Mouse (Mus musculus): ENCODE results near the gene Serpinb6a.
A peak's percentile ranks its signal among the peaks of the same experiment; 100 is the strongest.
"Not testable (repeated sequence)": the region's sequence is repeated elsewhere in the genome, so short reads cannot be mapped to it uniquely, and the experiment has no call there.

Gene Serpinb6a

DNA sequence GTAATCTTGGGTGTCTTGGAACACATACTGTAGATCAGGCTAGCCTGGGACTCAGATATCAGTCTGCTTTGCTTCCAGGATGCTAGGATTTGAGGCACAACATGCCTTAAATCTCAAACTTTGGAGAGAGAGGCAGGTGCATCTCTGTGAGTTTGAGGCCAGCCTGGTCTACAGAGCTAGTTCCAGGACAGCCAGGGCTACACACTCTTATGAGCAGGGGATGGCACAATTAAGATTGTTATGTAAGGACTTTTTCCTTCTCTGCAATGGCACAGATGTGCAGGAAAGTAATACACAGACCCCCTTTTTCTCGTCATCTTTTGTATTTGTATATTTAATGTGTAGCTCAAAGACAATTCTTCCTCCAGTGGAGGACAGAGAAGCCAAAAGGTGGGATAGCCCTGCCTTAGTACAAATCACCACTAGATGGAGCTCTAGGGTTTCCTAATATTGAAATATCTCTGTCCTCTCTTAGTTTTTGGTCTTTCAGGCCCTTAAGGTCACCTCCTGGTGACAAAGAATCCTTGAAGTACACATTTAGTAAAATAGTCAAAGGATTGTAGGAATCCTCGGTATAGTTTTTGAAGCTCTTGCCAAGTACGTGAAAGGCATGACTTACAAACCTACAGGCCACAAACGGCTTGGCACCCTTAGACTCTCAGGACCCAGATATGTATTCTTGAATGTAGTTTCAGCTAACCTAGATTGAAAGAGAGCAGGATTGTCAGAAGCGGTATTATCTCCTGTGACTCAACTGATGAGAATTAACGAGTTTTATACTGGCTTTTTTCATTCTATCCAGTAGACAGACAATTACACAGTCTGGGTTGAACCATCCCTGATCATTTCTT lies 45.8 kb downstream of the Serpinb6a start:
- Histone ChIP-seq H3K27me3 (ENCODE audit: control insufficient read depth, insufficient read depth, low read length, poor library complexity, severe bottlenecking) (no peaks in the 10 kb centered on the region), H3K36me3 (ENCODE audit: control insufficient read depth, insufficient read depth, low read length, poor library complexity, severe bottlenecking) (no peaks in the 10 kb centered on the region)
- DNase-seq (ENCODE audit: low read depth, low spot score): peak; percentile 68

DNA sequence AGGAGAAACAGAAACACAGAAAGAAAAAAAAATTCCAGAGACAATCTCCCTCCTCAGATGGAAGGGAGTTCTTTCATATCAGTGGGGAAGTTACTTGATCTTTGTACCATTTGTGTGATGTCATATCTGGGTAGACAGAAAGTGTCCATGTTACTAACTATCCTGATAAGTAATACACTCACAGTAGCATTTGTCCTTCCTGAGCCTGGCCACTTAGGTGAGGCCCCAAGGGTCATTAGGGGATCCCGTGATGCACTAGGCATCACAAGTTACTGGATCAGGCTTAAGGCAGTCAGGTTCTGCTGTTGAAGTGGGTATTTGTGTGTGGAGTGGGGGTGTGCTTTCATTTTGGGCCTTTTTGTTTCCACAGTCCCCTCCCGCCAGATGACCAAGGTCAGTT lies 49.6 kb downstream of the Serpinb6a start:
- DNase-seq (ENCODE audit: low read depth, low spot score): no peak
- no peaks in the 10 kb centered on the region for H3K27me3 ChIP-seq (ENCODE audit: control insufficient read depth, insufficient read depth, low read length, poor library complexity, severe bottlenecking)
- no peaks in the 10 kb centered on the region for H3K36me3 ChIP-seq (ENCODE audit: control insufficient read depth, insufficient read depth, low read length, poor library complexity, severe bottlenecking)

DNA sequence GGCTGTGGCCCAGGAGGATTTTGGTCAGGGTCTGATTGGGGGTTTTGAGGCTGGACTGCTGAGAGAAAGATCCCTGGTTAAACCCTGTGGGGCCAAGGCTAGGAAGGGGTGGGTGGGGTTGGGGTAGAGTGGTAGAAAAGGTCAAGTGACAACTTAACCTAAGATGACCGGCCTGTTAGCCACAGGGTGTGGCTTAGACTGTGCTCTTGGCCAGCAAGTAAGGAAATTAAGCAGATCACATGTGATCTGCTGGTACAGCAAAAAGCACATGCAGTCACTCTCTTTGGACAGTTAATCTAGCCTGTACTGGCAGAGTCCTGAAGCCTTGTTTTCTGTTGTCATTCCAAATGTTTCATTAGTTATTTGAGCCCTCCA lies 50.5 kb downstream of the Serpinb6a start:
- H3K36me3 ChIP-seq (ENCODE audit: control insufficient read depth, insufficient read depth, low read length, poor library complexity, severe bottlenecking): no peaks in the 10 kb centered on the region
- DNase-seq (ENCODE audit: low read depth, low spot score): no peak
- H3K27me3 ChIP-seq (ENCODE audit: control insufficient read depth, insufficient read depth, low read length, poor library complexity, severe bottlenecking): no peaks in the 10 kb centered on the region

DNA sequence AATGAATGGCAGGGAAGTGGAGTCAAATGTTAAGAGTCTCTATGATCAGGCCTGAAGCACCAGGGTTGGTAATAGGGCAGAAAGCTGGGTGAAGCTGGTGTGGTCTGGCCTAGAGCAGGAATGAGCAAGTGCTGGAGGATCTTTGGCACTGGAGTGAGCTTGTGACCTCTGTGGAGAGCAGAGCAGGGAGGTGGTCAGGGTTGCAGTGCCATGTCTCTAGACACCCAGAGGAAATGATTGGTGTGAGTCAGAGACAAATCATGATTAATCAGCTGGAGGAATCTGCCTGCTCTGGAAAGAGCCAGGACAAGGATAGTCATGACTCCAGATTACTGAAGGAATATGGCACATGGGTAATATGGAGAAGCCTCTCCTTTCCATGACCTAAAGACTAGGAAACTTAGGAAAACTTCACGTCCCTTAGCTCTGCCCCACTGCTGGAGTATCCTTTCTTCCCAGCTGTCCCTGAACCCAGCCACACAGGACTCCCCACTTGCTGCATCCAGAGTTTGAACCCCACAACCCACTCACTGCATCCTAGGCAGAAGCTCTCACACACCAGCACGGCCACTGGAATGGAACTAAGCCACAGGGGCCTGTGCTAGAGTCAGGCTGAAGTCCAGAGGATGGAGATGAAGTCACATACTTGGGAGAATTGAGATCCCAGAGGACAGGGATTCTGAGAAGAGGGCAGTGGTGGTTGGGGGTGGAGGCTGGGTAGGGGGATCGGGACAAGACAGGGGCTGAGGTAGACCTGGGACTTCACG lies 51.1 kb downstream of the Serpinb6a start:
- Histone ChIP-seq H3K36me3 (ENCODE audit: control insufficient read depth, insufficient read depth, low read length, poor library complexity, severe bottlenecking) (no peaks in the 10 kb centered on the region), H3K27me3 (ENCODE audit: control insufficient read depth, insufficient read depth, low read length, poor library complexity, severe bottlenecking) (no peaks in the 10 kb centered on the region)
- DNase-seq (ENCODE audit: low read depth, low spot score): no peak

DNA sequence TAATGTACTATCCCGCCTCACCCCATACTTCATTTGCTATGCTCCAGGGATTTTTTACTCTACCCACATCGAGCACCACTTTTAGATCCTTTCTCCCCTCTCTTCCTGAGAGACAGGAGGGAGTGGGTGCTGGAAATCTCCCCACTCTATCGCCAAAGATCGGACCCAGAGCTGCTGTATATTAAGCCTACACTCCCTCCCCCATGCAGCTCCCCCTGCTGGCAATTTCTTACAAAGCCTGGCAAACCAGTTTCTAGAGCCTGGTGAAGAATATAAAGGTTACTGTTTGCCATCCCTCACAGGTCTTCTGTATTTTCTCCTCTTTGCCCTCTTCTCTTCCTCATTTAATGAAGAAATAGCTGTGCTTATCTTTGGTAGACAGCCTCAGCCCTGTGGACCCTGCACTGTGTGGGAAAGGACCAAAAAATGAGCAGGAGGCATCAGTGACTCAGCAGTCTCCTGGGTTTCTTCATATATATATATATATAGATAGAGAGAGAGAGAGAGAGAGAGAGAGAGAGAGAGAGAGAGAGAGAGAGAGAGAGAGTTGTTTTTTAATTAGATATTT lies 60.3 kb downstream of the Serpinb6a start:
- DNase-seq (ENCODE audit: low read depth, low spot score): peak; percentile 16
- no peaks in the 10 kb centered on the region for H3K27me3 ChIP-seq (ENCODE audit: control insufficient read depth, insufficient read depth, low read length, poor library complexity, severe bottlenecking)
- no peaks in the 10 kb centered on the region for H3K36me3 ChIP-seq (ENCODE audit: control insufficient read depth, insufficient read depth, low read length, poor library complexity, severe bottlenecking)

DNA sequence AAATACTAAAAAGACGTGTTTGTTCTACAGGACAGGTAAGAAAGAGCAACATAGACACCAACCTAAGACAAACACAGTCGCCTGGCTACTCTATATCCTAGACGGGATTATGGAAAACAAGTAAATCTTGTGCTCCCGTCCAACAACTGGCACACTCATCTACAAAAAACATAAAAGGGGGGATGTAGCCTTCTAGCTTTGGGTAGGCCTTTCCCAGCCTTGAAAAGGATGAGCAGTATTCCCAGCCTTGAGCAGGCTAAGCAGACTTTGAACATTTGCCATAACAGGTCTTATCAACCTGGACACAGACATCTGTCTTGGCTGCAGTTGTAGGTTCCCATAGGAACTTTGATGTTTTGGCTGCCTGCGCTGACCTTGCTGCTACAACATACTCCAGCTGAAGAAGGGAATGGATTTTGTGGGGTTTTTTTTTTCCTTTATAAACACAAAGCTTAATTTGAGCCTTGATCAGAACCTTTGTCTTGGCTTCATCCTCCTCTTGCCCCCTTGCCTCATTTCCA lies 61.2 kb downstream of the Serpinb6a start:
- H3K36me3 ChIP-seq (ENCODE audit: control insufficient read depth, insufficient read depth, low read length, poor library complexity, severe bottlenecking): no peaks in the 10 kb centered on the region
- no peaks in the 10 kb centered on the region for H3K27me3 ChIP-seq (ENCODE audit: control insufficient read depth, insufficient read depth, low read length, poor library complexity, severe bottlenecking)
- no peak for DNase-seq (ENCODE audit: low read depth, low spot score)

DNA sequence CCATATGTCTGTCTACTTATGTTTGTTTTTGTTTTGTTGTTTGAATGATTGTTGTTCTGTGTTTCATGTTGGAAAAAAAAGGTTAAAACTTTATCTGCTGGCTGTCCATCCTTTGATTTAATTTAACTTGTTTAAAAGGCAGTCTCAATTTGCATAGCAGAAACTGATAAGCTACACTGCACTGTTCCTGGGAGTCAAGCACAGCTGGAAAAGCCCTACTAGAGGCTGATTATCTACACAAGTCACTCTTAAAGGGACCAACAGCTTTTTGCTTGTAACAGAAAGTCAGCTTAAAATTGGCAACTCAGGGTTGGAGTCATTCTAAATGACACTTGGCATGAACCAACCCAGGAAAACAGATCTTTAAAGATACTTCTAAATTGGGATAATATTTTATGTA lies 65.0 kb downstream of the Serpinb6a start:
- not testable (repeated sequence) for H3K36me3 ChIP-seq (ENCODE audit: control insufficient read depth, insufficient read depth, low read length, poor library complexity, severe bottlenecking); DNase-seq (ENCODE audit: low read depth, low spot score); H3K27me3 ChIP-seq (ENCODE audit: control insufficient read depth, insufficient read depth, low read length, poor library complexity, severe bottlenecking)

DNA sequence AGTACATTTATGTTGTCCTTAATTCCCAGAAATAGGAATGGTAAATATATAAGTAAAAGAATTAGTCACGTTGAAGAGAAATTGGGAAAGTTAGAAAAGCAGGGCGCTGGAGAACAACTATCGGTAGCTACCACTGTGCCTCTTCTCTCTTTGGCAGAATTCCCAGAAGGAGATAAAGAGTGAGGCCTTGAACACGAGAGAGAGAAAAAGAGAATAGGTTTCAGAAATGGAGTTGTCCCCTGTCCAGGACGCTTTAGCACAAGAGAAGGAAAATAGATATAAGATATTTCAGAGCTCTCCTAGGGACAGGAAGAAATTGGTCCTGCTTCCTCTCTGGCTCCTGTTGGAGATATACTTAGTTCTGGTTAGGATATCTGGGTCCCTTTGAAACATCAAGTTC lies 65.4 kb downstream of the Serpinb6a start:
- no peaks in the 10 kb centered on the region for H3K27me3 ChIP-seq (ENCODE audit: control insufficient read depth, insufficient read depth, low read length, poor library complexity, severe bottlenecking)
- no peak for DNase-seq (ENCODE audit: low read depth, low spot score)

DNA sequence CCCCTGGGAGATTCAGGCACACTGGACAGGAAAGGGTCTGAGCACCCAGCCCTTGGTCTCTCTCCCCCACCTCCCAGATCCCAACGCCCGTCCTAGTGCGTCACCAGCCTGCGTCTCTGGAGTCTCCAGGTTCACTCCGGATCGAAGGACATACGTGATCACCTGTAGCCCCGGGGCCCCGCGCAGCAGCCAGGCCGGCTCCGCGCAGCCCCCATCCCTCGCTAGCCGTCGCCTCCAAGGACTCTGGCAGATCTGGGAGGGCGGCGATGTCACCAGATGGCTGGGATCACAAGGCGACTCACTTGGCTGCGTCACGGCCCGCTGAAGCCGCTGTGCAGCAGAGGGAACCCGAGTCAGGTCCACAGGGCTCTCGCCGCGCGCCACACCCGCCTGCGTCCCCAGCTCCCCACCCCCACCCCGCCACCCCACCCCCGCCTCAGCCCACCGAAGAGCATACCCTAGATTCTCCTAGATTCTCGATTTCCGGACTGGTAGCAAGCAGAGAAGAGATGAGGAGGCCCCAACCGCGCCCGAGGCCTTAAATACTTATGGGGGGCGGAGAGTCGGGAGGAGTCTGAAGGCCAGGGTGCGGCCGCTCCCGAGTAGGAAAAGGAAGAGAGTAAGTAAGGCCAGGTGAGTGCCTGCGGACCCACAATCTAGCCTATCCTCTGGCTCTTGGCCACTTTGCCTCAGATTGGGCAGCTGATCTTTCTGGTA lies 67.0 kb downstream of the Serpinb6a start:
- H3K36me3 ChIP-seq (ENCODE audit: control insufficient read depth, insufficient read depth, low read length, poor library complexity, severe bottlenecking): no peaks in the 10 kb centered on the region
- DNase-seq (ENCODE audit: low read depth, low spot score): no peak
- no peaks in the 10 kb centered on the region for H3K27me3 ChIP-seq (ENCODE audit: control insufficient read depth, insufficient read depth, low read length, poor library complexity, severe bottlenecking)

More for the DNA sequence above, 65.4 kb downstream of the Serpinb6a start:
- no peaks in the 10 kb centered on the region for H3K36me3 ChIP-seq (ENCODE audit: control insufficient read depth, insufficient read depth, low read length, poor library complexity, severe bottlenecking)

DNA sequence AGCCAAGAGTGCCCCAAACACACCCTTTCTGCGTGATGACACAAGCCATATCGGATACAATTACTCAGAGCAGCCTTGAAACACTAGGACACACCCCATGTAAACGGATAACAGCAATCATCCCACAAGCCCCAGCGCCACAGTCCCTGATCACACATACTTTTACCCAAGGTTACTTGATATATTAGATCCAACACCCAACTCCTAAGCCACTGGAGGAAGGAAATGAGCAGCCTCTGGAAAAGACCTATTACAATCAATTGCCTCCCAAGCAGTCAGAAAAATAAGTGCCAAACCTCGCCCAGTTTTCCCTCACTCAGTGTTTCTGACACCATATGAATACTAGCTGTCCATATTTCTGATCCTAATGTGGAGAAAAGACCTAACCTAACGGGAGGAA lies 67.9 kb downstream of the Serpinb6a start:
- Histone ChIP-seq H3K36me3 (ENCODE audit: control insufficient read depth, insufficient read depth, low read length, poor library complexity, severe bottlenecking) (no peaks in the 10 kb centered on the region), H3K27me3 (ENCODE audit: control insufficient read depth, insufficient read depth, low read length, poor library complexity, severe bottlenecking) (no peaks in the 10 kb centered on the region)
- no peak for DNase-seq (ENCODE audit: low read depth, low spot score)

DNA sequence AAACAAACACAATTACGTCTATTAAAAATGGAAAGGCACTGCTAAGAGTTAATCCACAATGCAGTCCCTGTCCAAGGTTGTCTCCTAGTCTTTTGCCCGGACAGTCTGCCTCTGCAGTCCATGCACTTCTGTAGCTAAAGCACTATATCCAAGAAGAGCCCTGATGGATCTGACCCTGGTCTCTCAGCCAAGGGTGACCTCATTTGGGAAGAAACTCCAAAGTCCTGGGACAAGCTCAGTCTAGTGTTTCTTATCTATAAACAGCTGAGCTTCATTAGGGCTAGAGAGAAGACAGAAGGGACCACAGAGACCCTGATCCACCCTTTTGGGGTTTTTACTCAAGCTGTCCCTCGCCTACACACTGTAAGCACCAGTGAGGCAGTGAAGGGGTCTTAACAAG lies 71.7 kb downstream of the Serpinb6a start:
- DNase-seq (ENCODE audit: low read depth, low spot score): no peak
- Histone ChIP-seq H3K27me3 (ENCODE audit: control insufficient read depth, insufficient read depth, low read length, poor library complexity, severe bottlenecking) (no peaks in the 10 kb centered on the region), H3K36me3 (ENCODE audit: control insufficient read depth, insufficient read depth, low read length, poor library complexity, severe bottlenecking) (no peaks in the 10 kb centered on the region)

DNA sequence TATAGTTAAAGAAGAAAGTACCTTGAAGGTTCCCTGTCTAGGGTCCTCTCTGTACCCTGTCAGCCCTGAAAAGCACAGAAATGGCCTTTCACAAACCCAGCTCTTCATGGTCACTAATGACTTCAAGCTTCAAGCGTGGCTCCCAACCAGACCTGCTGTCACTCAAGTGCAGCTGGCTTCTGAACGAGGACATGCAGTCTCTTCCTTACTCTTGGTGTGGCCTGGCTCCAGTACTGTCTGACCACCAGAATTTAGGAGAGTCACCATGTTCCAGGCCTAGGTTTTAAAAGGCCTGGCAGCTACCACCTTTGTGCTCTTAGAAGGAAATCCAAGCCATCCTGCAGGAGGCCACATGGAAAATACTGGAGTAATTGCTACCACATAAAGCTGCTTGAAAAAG lies 72.3 kb downstream of the Serpinb6a start:
- no peak for DNase-seq (ENCODE audit: low read depth, low spot score)
- Histone ChIP-seq H3K36me3 (ENCODE audit: control insufficient read depth, insufficient read depth, low read length, poor library complexity, severe bottlenecking) (no peaks in the 10 kb centered on the region), H3K27me3 (ENCODE audit: control insufficient read depth, insufficient read depth, low read length, poor library complexity, severe bottlenecking) (no peaks in the 10 kb centered on the region)

DNA sequence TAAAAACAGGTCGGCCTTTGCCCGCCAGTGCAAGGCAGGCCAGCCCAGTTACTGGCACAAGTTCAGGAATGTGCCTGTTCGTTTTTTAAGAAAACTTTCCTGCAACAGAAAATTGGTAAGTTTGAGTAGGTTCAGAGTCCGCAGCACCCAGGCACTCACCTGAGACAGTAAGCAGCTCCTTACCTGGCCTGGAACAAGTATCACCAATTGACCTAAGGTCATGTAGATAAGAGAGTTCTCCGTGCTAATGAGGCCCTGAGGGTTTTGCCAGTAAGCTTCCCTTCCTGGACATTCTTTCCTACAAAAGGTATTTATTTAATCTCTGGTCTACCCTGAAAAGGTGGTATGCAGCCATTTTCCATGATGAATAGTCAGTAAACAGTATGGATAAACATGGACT lies 80.9 kb downstream of the Serpinb6a start:
- no peaks in the 10 kb centered on the region for H3K27me3 ChIP-seq (ENCODE audit: control insufficient read depth, insufficient read depth, low read length, poor library complexity, severe bottlenecking)
- DNase-seq (ENCODE audit: low read depth, low spot score): no peak
- H3K36me3 ChIP-seq (ENCODE audit: control insufficient read depth, insufficient read depth, low read length, poor library complexity, severe bottlenecking): no peaks in the 10 kb centered on the region

DNA sequence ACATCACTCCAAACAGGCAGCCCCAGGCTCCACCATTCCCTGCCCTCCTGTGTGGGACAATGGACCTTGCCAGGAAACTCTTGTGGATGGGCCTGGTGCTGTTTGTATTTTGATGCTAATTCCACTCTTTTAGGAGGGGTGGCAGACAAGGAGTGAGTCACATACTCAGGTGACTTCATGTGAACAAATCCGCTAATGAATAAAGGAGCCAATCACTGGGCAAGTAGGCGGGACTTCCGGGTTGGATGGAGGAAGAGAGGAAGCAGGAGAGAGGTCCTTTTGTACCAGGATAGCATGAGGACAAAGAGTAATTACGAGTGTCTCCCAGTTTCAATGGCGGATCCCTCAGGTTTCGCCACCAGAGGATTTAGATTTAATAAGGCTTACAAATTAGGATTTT lies 81.6 kb downstream of the Serpinb6a start:
- no peaks in the 10 kb centered on the region for H3K27me3 ChIP-seq (ENCODE audit: control insufficient read depth, insufficient read depth, low read length, poor library complexity, severe bottlenecking)
- H3K36me3 ChIP-seq (ENCODE audit: control insufficient read depth, insufficient read depth, low read length, poor library complexity, severe bottlenecking): no peaks in the 10 kb centered on the region
- DNase-seq (ENCODE audit: low read depth, low spot score): no peak

All from splenic B cell, adult 2 months (primary cell).